Mouse (Mus musculus) CH12F3 (cell line): Measurements from ENCODE around the gene Gm28043.

ENCODE experiments used
- in situ Hi-C: fragments of 300-500 bp; cut with MboI; formaldehyde crosslinking; loops from 2 replicates; pipeline ENCODE4 v1.14.3; 2020; ENCODE audit warnings: low sequenced_read_pairs

Gene Gm28043

DNA sequence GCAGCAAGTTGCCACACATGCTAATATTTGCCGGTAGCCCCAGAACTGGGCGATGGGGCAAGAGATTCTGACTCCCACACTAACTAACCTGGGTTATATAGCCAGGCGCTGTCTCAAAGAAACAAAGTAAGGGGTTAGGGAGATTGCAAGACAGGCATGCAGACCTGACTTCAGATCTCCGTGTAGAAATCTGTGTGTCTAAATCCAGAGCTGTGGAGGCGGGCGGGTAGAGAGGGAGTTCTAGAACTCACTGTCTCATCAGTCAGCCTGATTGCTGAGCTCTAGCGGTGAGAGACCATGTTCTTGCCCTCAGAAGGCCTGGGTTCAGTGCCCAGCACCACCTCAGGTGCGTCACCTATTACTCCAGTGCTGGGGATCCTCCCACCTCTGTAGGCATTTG lies 8.8 kb downstream of the Gm28043 start:
- in situ Hi-C loops, result no loop called here

DNA sequence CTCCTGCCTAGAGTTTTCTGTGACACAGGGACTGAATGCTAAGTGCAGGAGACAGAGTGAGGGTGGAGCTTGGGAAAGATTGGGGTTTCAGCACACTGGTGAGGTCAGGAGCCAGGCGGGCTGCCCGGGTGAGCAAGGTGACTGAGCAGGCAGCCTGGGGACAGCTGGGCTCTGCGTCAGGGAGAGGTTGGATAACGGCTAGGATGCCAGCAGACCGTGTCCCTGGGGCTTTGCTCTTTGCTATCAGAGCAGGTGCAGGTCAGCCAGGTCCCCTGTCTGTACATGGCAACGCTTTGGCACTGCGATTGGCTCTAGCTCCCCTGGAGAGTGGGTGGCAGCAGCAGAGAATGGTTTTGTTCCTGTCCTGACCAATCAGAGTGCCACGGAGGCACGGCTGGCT lies 12.6 kb downstream of the Gm28043 start:
- in situ Hi-C loops, result no loop called here

- in situ Hi-C loops, result no loop called here
Measured at GRCm38 (mm10) chr17:29628946-29629345, 14.3 kb downstream of the Gm28043 start.

GRCm38 (mm10) chr17:29629620-29630019 lies 14.9 kb downstream of the Gm28043 start:
- in situ Hi-C loops, result no loop called here

- in situ Hi-C loops, result no loop called here
Measured at GRCm38 (mm10) chr17:29632312-29632711, 17.6 kb downstream of the Gm28043 start.

DNA sequence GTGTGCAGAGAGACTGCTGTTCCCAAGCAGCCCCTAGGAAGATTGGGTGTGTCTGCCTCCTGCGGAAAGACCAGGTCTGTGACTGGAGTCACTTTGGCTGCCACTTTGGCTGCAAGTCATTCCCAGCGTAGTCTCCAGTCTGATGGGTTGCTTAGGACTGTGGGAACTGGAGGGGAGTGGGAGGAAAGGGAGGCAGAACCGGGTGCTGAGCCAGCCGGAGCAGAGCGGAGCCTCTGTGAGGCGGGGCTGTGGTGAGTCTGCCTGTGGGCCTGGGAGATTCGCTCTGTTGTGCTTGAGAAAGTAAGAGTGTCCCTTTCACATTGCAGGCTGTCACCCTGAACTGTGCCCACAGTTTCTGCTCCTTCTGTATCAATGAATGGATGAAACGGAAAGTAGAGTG lies 20.8 kb downstream of the Gm28043 start:
- in situ Hi-C loops, result no loop called here

DNA sequence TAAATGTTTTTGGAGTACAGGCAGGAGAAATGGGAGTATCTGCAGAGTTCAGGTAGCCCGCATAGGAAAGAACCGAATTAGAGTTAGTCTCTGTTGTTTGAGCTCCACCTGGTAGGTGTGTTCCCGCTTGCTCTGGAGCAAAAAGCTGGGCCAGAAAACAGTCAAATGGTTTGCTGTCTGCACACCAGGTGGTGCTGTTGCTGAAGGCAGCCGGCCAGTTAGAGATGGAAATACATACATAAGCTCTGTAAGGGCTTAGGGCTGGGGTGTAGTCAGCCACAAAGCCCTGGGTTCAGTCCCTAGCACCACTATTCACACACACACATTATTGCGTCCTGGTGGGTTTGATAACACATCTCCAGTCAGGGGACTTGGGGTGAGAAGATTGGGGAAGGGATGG lies 21.4 kb downstream of the Gm28043 start:
- in situ Hi-C loops, result no loop called here

DNA sequence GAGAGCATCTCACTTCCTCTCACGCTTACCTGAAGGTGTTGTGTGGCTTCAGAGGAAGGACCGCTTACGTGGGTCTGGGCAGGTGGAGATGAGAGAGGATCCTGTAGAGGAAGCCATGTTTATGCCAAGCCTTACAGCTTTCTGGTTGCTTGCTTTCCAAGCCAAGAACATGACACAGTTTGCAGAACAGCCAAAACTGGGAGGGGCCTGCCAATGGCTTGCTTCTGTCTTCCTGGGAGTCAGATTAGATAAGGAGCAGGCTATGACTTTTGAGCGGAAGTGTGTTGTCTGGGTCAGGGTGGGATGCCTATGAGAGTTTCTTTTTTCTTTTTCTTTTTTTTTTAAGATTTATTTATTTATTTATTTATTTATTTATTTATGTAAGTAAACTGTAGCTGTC lies 22.7 kb downstream of the Gm28043 start:
- in situ Hi-C loops, result no loop called here

GRCm38 (mm10) chr17:29637895-29638294 lies 23.2 kb downstream of the Gm28043 start:
- in situ Hi-C loops, result no loop called here

GRCm38 (mm10) chr17:29640971-29641370 lies 26.3 kb downstream of the Gm28043 start:
- in situ Hi-C loops, result no loop called here

DNA sequence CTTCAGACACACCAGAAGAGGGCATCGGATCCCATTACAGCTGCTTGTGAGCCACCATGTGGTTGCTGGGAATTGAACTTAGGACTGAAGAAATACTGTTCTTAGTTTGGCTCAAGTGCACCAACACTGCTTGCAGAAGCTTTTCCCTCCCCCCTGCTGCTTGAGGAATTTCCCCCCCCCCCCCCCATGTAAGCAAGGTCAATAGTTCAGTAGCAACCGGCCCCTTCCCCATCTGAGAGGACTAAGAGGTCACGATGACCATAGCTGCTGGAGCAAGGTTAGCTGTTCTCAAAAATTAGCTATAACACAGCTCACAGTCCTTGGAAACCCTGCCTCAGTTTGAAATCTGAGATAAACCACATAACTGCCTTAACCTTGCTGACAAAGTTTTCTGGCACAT lies 27.5 kb downstream of the Gm28043 start:
- in situ Hi-C loops, result no loop called here

DNA sequence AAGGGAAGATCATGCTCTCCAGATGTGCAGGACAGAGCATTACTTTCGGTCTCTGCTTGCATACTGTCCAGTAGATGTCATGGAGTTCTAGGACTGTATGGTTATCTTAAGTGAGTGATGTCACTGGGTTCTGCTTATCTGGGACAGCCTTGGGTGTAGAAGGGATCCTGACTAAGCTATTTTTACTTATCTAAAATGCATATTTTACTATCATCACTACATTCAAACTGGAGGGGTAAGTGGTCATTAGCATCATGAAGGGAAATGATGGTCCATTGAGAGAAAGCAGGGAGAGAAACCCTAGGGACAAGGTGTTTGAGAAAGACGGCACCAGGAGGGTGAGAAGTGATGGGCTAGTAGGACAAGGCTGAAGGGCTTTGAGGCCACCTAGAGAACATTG lies 43.6 kb downstream of the Gm28043 start:
- in situ Hi-C loops, result no loop called here

DNA sequence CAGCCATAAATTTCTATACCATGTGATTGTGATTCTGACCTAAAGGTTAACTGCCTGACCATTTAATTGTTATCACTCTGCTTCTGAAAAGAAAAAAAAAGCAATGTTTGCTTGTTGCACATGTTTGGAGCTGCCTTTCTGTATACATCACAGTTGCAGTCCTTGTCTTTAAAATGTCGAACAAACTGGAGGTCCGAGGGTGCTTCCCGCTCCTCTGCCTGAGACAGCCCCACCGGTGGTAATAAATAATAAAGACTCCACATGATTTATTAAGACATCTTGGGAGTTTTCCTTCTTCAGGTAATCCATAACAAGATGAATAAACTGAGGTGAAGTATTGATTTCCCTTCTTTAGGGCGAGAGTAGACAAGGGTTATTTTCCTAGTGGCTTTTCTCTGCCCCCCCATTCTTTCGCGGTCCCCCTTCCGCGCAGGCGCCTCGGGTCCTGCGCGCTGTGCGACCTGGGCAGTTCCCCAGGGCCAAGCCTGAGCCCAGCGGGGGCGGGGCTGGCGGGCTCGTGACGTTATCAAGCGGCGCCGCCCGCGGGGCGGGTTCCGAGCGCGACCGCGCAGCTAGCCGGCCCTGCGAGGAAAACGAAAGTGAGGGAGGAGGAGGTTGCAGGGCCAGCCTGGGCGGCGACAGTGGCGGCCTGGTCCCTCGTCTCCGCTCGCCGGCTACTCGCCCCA lies 45.5 kb downstream of the Gm28043 start, which contains the start of gene Cmtr1:
Gene Cmtr1, plus strand, starts transcription at position 520 of the 686 bp plus-strand sequence.
- in situ Hi-C loops, result no loop called here

DNA sequence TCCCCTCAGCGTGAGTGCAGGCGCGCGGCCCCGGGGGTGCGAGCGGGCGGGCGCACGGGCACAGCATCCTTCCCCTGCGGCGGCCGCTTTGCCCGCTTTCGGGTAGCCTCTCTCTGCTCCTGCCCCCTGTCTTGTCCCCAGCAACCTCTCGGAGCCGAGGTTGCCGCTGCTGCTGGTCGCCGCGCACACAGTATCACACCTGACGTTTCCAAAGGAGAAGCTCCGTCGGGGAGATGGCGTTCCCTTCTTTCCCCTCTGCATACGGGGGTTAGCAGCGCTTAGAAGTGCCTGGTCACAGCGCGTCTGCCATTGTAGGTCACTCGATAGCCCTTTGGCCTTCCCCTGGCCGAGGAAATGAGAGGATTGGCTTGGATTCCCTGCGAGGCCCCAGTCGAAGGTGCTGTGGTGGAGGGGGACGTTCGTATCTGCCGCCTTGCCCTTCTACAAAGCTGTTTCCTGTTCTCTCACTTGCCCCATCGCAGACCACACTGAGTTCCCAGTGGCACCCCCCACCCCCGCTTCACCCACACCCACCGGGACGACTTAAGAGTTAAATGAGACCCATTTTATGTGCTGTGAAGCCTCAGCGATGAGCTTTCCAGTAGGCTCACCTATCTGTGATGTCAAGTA lies 46.2 kb downstream of the Gm28043 start:
- in situ Hi-C loops, result no loop called here

DNA sequence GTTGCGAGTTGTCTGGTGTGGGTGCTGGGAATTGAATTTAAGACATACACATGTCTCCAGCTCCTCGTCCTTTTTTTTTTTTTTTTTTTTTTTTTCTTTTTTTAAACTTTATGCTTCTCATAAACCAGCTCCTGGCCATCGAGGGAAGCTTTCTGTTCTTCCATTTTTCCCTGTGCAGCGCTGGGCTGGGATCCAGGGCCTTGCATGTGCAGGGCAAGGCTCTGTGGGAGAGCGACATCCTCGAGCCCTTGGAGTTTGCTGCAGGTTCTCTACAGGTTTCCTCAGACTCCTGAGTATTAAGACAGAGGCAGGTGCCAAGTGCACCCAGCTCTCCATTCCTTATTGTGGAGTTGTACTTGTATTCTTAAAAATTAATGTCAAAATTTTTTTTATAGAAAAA lies 47.5 kb downstream of the Gm28043 start:
- in situ Hi-C loops, result no loop called here

- in situ Hi-C loops, result no loop called here
Measured at GRCm38 (mm10) chr17:29668051-29668986, 53.6 kb downstream of the Gm28043 start.

GRCm38 (mm10) chr17:29669030-29669429 lies 54.4 kb downstream of the Gm28043 start:
- in situ Hi-C loops, result no loop called here

DNA sequence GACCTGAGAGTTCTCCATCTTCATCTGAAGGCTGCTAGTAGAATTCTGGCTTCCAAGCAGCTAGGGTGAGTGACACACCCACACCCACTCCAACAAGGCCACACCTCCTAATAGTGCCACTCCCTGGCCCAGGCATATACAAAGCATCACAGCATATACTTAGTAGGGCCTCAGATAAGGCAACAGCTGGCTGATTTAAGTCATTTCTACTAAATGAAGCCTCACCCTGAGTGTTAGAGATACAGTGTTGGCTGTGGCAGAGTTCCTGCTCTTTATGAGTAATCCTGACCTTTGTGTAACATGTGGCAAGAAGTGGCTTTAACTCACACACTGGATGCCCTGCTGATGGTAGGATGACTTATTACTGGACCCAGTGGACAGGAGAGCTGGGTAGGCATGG lies 55.3 kb downstream of the Gm28043 start:
- in situ Hi-C loops, result no loop called here

- in situ Hi-C loops, result no loop called here
Measured at GRCm38 (mm10) chr17:29671021-29671420, 56.3 kb downstream of the Gm28043 start.

GRCm38 (mm10) chr17:29673325-29673724 lies 58.6 kb downstream of the Gm28043 start:
- in situ Hi-C loops, result no loop called here

- in situ Hi-C loops, result no loop called here
Measured at GRCm38 (mm10) chr17:29678526-29678925, 63.9 kb downstream of the Gm28043 start.
